Mouse (Mus musculus): ENCODE data around the gene Slc8b1.

- TF ChIP-seq POLR2A (IDR thresholded peaks at IDR 0.05; ENCODE audit: insufficient read length, low read depth) (peak; percentile 31), TCF12 (IDR thresholded peaks at IDR 0.05; ENCODE audit: insufficient read depth, poor library complexity, severe bottlenecking) (peak; percentile 83), REST (IDR thresholded peaks at IDR 0.05; ENCODE audit: insufficient read depth, insufficient read length) (no peak), POLR2AphosphoS2 (IDR thresholded peaks at IDR 0.05; ENCODE audit: insufficient read length, low read depth) (peak; percentile 10), MAX (IDR thresholded peaks at IDR 0.05; ENCODE audit: low read depth) (no peak)
Observed at GRCm38 (mm10) chr5:120579211-120579897, 68.4 kb downstream of the Slc8b1 start.
